Mouse (Mus musculus) bone marrow macrophage, adult 2 months (primary cell): ENCODE measurements around the gene Slc35e3.

Experiments
- CTCF ChIP-seq: IDR thresholded peaks from 2 replicates; pipeline ENCODE4 v1.5.1; 2012; ENCODE audit warnings: low read depth, mild to moderate bottlenecking, low read length, moderate library complexity
- POLR2A ChIP-seq: IDR thresholded peaks from 2 replicates; pipeline ENCODE4 v1.6.1; 2012; ENCODE audit warnings: mild to moderate bottlenecking, low read depth, low read length, borderline replicate concordance

DNA sequence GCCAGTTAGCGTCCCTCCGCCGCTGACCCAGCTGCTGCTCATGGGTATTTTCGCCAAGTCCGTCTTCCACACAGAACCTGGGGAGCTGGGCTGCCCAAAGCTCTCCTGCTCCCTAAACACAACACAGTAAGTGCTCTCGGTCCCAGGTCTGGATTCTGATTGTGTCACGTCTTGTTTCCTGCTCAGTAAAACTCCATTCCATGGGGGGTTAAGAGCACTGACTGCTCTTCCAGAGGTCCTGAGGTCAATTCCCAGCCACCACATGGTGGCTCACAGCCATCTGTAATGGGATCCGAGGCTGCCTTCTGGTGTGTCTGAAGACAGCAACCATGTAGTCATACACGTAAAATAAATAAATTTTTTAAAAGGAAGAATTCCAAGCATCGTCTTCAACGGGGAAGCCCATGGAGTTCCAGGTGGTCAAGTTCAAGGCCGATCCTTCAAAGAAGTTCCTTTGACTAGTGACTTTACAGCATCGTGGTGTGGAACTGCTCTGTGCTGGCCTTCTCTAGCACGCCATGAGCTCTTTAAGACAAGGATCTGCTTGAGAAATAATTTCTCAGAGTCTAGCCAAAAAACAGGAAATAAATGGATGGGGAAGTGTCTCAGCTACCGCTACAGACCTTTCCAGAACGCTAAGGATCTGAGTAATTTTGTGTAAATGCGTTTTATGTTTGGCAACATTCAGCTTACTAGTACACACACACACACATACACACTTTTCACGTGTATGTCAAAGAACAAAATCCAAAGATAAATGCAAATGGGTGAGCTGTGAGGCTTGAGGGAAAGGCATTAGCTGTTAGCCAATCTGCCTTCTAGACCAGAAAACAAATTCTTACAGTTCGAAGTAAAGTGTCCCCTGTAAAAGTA lies 61.6 kb downstream of the Slc35e3 start:
- no peak for TF ChIP-seq CTCF
- TF ChIP-seq POLR2A, result no peak
